Mouse (Mus musculus) Patski (cell line): ENCODE results near the gene Cysrt1. TPM values are rescaled to one million over a fixed set of nuclear protein-coding genes. Genes with fewer than 3 reads are reported as not detected.

Source experiments
- ATAC-seq: fragments of 100-300 bp; one replicate; pipeline ENCODE4 v1.8.0; 2021
- CTCF ChIA-PET: fragments of 350-600 bp; sonication (Branson Sonifier 250); formaldehyde crosslinking; loops from one replicate; lab custom pipeline; 2022; ENCODE audit warnings: inconsistent platforms; lab: Charles Lee
- POLR2A ChIA-PET: fragments of 350-600 bp; sonication (Branson Sonifier 250); formaldehyde crosslinking; loops from one replicate; lab custom pipeline; 2022; ENCODE audit warnings: antibody characterized with exemption, inconsistent platforms; lab: Charles Lee
- DNase-seq: peaks from one replicate; pipeline ENCODE4 v3.0.0-alpha.2; 2011; ENCODE audit warnings: low read depth, low spot score
- H3K27me3 ChIP-seq: fragments of 371-371 bp; one replicate; pipeline ENCODE4 v1.5.1; 2021
- CTCF ChIP-seq: fragments of 100-300 bp; IDR thresholded peaks from one replicate; pipeline ENCODE4 v1.5.1; 2021
- in situ Hi-C: fragments of 300-500 bp; cut with MboI; formaldehyde crosslinking; loops from 3 replicates; pipeline ENCODE4 v1.11.1; 2018; ENCODE audit warnings: low pct_unique_long_range_greater_than_20kb, mixed read lengths
- polyA plus RNA-seq: library from polyadenylated mRNA; unstranded; gene quantifications from one replicate; pipeline ENCODE4 v1.2.3, GENCODE M21; 2021

Gene Cysrt1
- polyA plus RNA-seq, 1 experiment from 2014 or later, result not detected

- ATAC-seq (no peak), DNase-seq (no peak)
- in situ Hi-C loops, result no loop called here
- no peak for TF ChIP-seq CTCF
- ChIA-PET CTCF (interaction anchor here (2.0 kb wide), 1 partner anchor 9 kb away, joined by 12 read pairs; no protein-coding TSS in a partner anchor), POLR2A (no interaction called here)
- H3K27me3 ChIP-seq, result peaks cover 48% of the 10 kb centered on the region
Observed at GRCm38 (mm10) chr2:25238106-25238505, 4.1 kb downstream of the Cysrt1 start.

- TF ChIP-seq CTCF, result no peak
- POLR2A ChIA-PET, result no interaction called here
- CTCF ChIA-PET, result interaction anchor here (2.0 kb wide), 1 partner anchor 9 kb away, joined by 12 read pairs; no protein-coding TSS in a partner anchor
- ATAC-seq, result no peak
- DNase-seq, result no peak
- in situ Hi-C loops, result no loop called here
- H3K27me3 ChIP-seq, result peaks cover 46% of the 10 kb centered on the region
Observed at GRCm38 (mm10) chr2:25237522-25237921, 4.7 kb downstream of the Cysrt1 start.

- TF ChIP-seq CTCF, result no peak
- DNase-seq, result no peak
- ATAC-seq, result no peak
- POLR2A ChIA-PET, result interaction anchor here (0.7 kb wide), 1 partner anchor 16 kb away, joined by 3 read pairs; no protein-coding TSS in a partner anchor
- in situ Hi-C loops, result no loop called here
- H3K27me3 ChIP-seq, result peaks cover 47% of the 10 kb centered on the region
- CTCF ChIA-PET, result interaction anchor here (2.0 kb wide), 1 partner anchor 8 kb away, joined by 12 read pairs; no protein-coding TSS in a partner anchor
Observed at GRCm38 (mm10) chr2:25236614-25237013, 5.6 kb downstream of the Cysrt1 start, which contains the start of gene Rnf224. Gene Rnf224, minus strand, starts transcription at chr2:25236787.

GRCm38 (mm10) chr2:25234551-25235220, 7.6 kb downstream of the Cysrt1 start:
- in situ Hi-C loops, result no loop called here
- DNase-seq (no peak), ATAC-seq (no peak)
- no peak for TF ChIP-seq CTCF
- POLR2A ChIA-PET, result no interaction called here
- CTCF ChIA-PET, result interaction anchor here (0.8 kb wide), 1 partner anchor 13 kb away, joined by 4 read pairs; no protein-coding TSS in a partner anchor
- peaks cover 53% of the 10 kb centered on the region for H3K27me3 ChIP-seq

GRCm38 (mm10) chr2:25234050-25234449, 8.2 kb downstream of the Cysrt1 start, which contains the start of gene Slc34a3:
Gene Slc34a3, minus strand, starts transcription at chr2:25234364.
- no peak for ATAC-seq
- no peak for TF ChIP-seq CTCF
- CTCF ChIA-PET, result no interaction called here
- no peak for DNase-seq
- POLR2A ChIA-PET, result no interaction called here
- in situ Hi-C loops, result no loop called here
- peaks cover 53% of the 10 kb centered on the region for H3K27me3 ChIP-seq

- H3K27me3 ChIP-seq, result peaks cover 53% of the 10 kb centered on the region
- no peak for DNase-seq
- no peak for ATAC-seq
- in situ Hi-C loops, result no loop called here
- ChIA-PET POLR2A (no interaction called here), CTCF (no interaction called here)
- no peak for TF ChIP-seq CTCF
Observed at GRCm38 (mm10) chr2:25233421-25233820, 8.8 kb downstream of the Cysrt1 start.

GRCm38 (mm10) chr2:25231038-25231437, 11.2 kb downstream of the Cysrt1 start:
- ChIA-PET POLR2A (no interaction called here), CTCF (no interaction called here)
- ATAC-seq, result no peak
- H3K27me3 ChIP-seq, result peaks cover 43% of the 10 kb centered on the region
- no peak for DNase-seq
- no peak for TF ChIP-seq CTCF
- in situ Hi-C loops, result no loop called here

- ATAC-seq (no peak), DNase-seq (no peak)
- CTCF ChIA-PET, result interaction anchor here (0.7 to 3.2 kb wide), 2 partner anchors 15 to 21 kb away, joined by 3 to 29 read pairs; partner anchors contain the start of gene AL732309.1
- POLR2A ChIA-PET, result no interaction called here
- H3K27me3 ChIP-seq, result peaks cover 39% of the 10 kb centered on the region
- no peak for TF ChIP-seq CTCF
- in situ Hi-C loops, result no loop called here
Observed at GRCm38 (mm10) chr2:25230581-25230980, 11.7 kb downstream of the Cysrt1 start.

GRCm38 (mm10) chr2:25229582-25229981, 12.7 kb downstream of the Cysrt1 start:
- DNase-seq, result no peak
- TF ChIP-seq CTCF, result no peak
- in situ Hi-C loops, result no loop called here
- H3K27me3 ChIP-seq, result peaks cover 29% of the 10 kb centered on the region
- ATAC-seq, result no peak
- CTCF ChIA-PET, result interaction anchor here (0.7 to 3.4 kb wide), 7 partner anchors 8 to 63 kb away, joined by 3 to 34 read pairs (median 10); partner anchors contain the start of genes AL732309.1, Anapc2, Rnf224 and Ssna1
- POLR2A ChIA-PET, result no interaction called here

GRCm38 (mm10) chr2:25228995-25229530, 13.2 kb downstream of the Cysrt1 start:
- no peak for DNase-seq
- no peak for TF ChIP-seq CTCF
- peaks cover 24% of the 10 kb centered on the region for H3K27me3 ChIP-seq
- ChIA-PET POLR2A (no interaction called here), CTCF (interaction anchor here (0.6 to 3.4 kb wide), 27 partner anchors 8 to 171 kb away, joined by 3 to 34 read pairs (median 7); partner anchors contain the start of genes AL732309.1, Anapc2, Nelfb and Rnf224)
- no peak for ATAC-seq
- in situ Hi-C loops, result no loop called here
